Mouse (Mus musculus) heart, embryonic 14.5 days (tissue): ENCODE results near the gene Hmx3. TPM values are rescaled to one million over a fixed set of nuclear protein-coding genes. Genes with fewer than 3 reads are reported as not detected.

Source experiments
- ATAC-seq: fragments of 200-750 bp; cut with Nextera tagmentation; 2 replicates; pipeline ENCODE4 v1.8.0; 2017; ENCODE audit warnings: low read depth, moderate TSS enrichment; ENCODE audit not compliant: insufficient number of reproducible peaks, insufficient read depth, low FRiP score
- H3K27ac ChIP-seq, 2 experiments: fragments of 200-500 bp in 1 of 2; fragments of 300-500 bp in 1 of 2; sonication (generic) in 1 of 2; replicated peaks in 1 of 2; 2 replicates each; pipeline ENCODE4 v1.5.1; 2012 to 2014; ENCODE audit warnings: low read depth in 2 of 2, low read length in 2 of 2, control low read depth in 1 of 2, mild to moderate bottlenecking in 1 of 2, mixed read lengths in 1 of 2; ENCODE audit not compliant: control insufficient read depth in 1 of 2, insufficient read depth in 1 of 2
- H3K27me3 ChIP-seq: fragments of 300-500 bp; sonication (generic); 2 replicates; pipeline ENCODE4 v1.6.1; 2014; ENCODE audit warnings: mild to moderate bottlenecking, low read length, control low read depth; ENCODE audit not compliant: control insufficient read depth, insufficient read depth
- H3K36me3 ChIP-seq: fragments of 300-500 bp; sonication (generic); 2 replicates; pipeline ENCODE4 v1.6.1; 2014; ENCODE audit warnings: mild to moderate bottlenecking, control low read depth, low read length, mixed read lengths; ENCODE audit not compliant: control insufficient read depth, insufficient read depth
- H3K4me1 ChIP-seq, 2 experiments: fragments of 200-500 bp in 1 of 2; fragments of 300-500 bp in 1 of 2; sonication (generic) in 1 of 2; 2 replicates each; pipeline ENCODE4 v1.6.1; 2012 to 2014; ENCODE audit warnings: low read length in 2 of 2, control low read depth in 1 of 2, mixed read lengths in 1 of 2; ENCODE audit not compliant: control insufficient read depth in 2 of 2, insufficient read depth in 2 of 2
- H3K4me2 ChIP-seq: fragments of 300-500 bp; sonication (generic); 2 replicates; pipeline ENCODE4 v1.6.1; 2014; ENCODE audit warnings: mild to moderate bottlenecking, low read length
- H3K4me3 ChIP-seq, 2 experiments: fragments of 200-500 bp in 1 of 2; fragments of 300-500 bp in 1 of 2; sonication (generic) in 1 of 2; 2 replicates each; pipeline ENCODE4 v1.5.1; 2012 to 2014; ENCODE audit warnings: low read length in 2 of 2, mild to moderate bottlenecking in 2 of 2, control low read depth in 1 of 2, low read depth in 1 of 2, moderate library complexity in 1 of 2; ENCODE audit not compliant: control insufficient read depth in 1 of 2, insufficient read depth in 1 of 2
- H3K9ac ChIP-seq: fragments of 300-500 bp; sonication (generic); 2 replicates; pipeline ENCODE4 v1.6.1; 2014; ENCODE audit warnings: mild to moderate bottlenecking, low read length
- H3K9me3 ChIP-seq: fragments of 300-500 bp; sonication (generic); 2 replicates; pipeline ENCODE4 v1.6.1; 2016; ENCODE audit warnings: low read length, control low read depth; ENCODE audit not compliant: control insufficient read depth
- WGBS: fragments of 180-500 bp; shearing (Covaris S2); extraction: QIAGEN DNeasy Blood & Tissue Kit; methylation state at CpG from one replicate; pipeline ENCODE4 v1.1.7; 2014; 5-methylcytosine and 5-hydroxymethylcytosine counted together
- polyA plus RNA-seq: library from polyadenylated mRNA; unstranded; fragments of >200 nt; fragmentation: Nextera tagmentation; extraction: Ambion mirVana; gene quantifications from 2 replicates; pipeline ENCODE4 v1.2.1, GENCODE M21; 2014

Gene Hmx3
- polyA plus RNA-seq, 1 experiment from 2014 or later: 0.14 TPM

GRCm38 (mm10) chr7:131552781-131553180, 10.1 kb downstream of the Hmx3 start:
- H3K9ac ChIP-seq: no peak overlapping the region
- no peak overlapping the region for H3K4me3 ChIP-seq
- peaks cover 98% of the 10 kb centered on the region for H3K27me3 ChIP-seq
- no peak overlapping the region for H3K27ac ChIP-seq
- ATAC-seq: no peak
- no peak overlapping the region for H3K4me2 ChIP-seq
- peaks cover 4 to 17% of the 10 kb centered on the region in 2 experiments; a peak in 3 of 4 replicates for H3K4me1 ChIP-seq
- H3K9me3 ChIP-seq: no peaks in the 10 kb centered on the region
- 5% methylated on average over 5 of the region's 5 CpGs for WGBS
- H3K36me3 ChIP-seq: no peaks in the 10 kb centered on the region

DNA sequence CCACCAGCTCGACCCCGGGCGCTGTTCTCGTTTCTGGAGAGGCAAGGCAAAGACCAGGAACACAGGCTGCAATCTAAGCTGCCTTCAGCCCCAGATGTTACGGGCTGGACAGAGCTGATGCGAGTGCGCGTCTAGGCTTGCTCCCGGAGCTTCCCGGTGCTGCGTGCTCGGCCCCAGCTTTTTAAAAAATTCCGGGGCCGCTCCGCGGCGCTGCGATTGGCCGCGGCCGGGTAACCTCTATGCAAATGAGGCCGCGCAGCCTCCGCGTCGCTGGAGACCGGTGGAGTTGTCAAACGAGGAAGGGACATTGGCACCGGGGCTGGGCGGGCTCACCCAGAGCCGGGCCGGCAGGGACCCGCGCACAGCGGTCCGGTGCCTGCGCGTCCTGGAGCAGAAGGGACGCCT, 11.1 kb downstream of the Hmx3 start:
- no peak overlapping the region for H3K27ac ChIP-seq
- ATAC-seq: peak; percentile 32; the same call in 1 of the 2 replicates
- no peaks in the 10 kb centered on the region for H3K36me3 ChIP-seq
- under 1% methylated on average over 38 of the region's 39 CpGs for WGBS
- H3K27me3 ChIP-seq: peaks cover 98% of the 10 kb centered on the region
- H3K4me3 ChIP-seq: peak overlapping the region; percentile 0 to 37; a peak in 2 of 4 replicates
- no peaks in the 10 kb centered on the region for H3K9me3 ChIP-seq
- H3K9ac ChIP-seq: no peak overlapping the region
- H3K4me2 ChIP-seq: peak overlapping the region; percentile 65
- peaks cover 4 to 17% of the 10 kb centered on the region in 2 experiments; a peak in 3 of 4 replicates for H3K4me1 ChIP-seq

GRCm38 (mm10) chr7:131554341-131555180, 11.9 kb downstream of the Hmx3 start:
- Histone ChIP-seq H3K4me2 (peak overlapping the region; percentile 65), H3K27me3 (peaks cover 98% of the 10 kb centered on the region), H3K4me3 (peak overlapping the region; percentile 3 to 37; a peak in 3 of 4 replicates), H3K4me1 (peaks cover 4 to 17% of the 10 kb centered on the region in 2 experiments; a peak in 3 of 4 replicates), H3K36me3 (no peaks in the 10 kb centered on the region), H3K9me3 (no peaks in the 10 kb centered on the region), H3K9ac (no peak overlapping the region), H3K27ac (no peak overlapping the region)
- WGBS: 1% methylated on average over 45 of the region's 45 CpGs
- ATAC-seq: no peak

DNA sequence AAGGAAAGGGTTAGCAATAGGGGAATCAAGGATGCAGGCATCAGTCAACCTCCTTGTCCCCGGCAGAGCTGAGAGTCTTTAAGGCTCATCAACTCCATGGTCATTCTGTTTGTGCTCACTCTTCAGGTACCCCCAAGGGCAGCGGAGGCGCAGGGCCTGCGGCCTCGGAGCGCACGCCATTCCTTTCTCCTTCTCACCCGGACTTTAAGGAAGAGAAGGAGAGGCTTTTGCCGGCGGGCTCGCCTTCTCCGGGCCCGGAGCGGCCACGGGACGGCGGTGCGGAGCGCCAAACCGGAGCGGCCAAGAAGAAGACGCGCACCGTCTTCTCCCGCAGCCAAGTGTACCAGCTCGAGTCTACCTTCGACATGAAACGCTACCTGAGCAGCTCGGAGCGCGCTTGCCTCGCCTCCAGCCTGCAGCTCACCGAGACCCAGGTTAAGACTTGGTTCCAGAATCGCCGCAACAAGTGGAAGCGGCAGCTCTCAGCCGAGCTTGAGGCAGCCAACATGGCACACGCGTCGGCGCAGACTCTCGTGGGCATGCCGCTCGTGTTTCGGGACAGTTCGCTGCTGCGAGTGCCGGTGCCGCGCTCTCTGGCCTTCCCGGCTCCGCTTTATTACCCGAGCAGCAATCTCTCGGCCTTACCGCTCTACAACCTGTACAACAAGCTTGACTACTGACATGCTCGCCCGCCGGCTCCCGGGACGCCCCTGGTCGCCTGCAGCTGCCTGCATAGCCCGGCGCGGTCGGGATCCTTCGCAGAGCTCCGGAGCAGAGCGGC, 12.8 kb downstream of the Hmx3 start:
- Histone ChIP-seq H3K4me3 (peak overlapping the region in 1 of 2 experiments; percentile 7; a peak in 2 of 4 replicates), H3K27me3 (peaks cover 90% of the 10 kb centered on the region), H3K4me2 (peak overlapping the region; percentile 52), H3K9ac (no peak overlapping the region), H3K9me3 (no peaks in the 10 kb centered on the region), H3K4me1 (peaks cover 4 to 17% of the 10 kb centered on the region in 2 experiments; a peak in 3 of 4 replicates), H3K36me3 (no peaks in the 10 kb centered on the region), H3K27ac (no peak overlapping the region)
- 1% methylated on average over 67 of the region's 68 CpGs for WGBS
- no peak for ATAC-seq

DNA sequence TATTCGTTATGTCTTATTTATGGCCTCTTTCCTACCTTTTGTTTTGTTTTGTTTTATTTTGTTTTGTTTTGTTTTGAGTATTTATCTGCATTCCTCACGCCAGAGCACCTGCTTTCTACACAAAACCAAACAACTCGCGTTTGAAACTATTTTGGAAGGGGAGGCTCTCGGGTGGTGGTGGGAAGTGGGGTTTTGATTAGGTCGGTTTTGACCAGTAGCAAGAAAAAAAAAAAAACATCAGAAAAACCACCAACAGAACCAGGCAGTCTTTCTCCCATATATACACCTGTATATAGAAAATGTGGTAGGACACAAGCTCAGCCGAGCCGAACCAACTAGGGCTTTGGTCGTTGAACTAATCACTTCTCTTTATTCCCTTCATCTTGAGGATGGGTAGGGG, 13.4 kb downstream of the Hmx3 start:
- no peak overlapping the region for H3K9ac ChIP-seq
- H3K27ac ChIP-seq: no peak overlapping the region
- peaks cover 4 to 21% of the 10 kb centered on the region in 2 experiments; a peak in 3 of 4 replicates for H3K4me1 ChIP-seq
- no peak overlapping the region for H3K4me2 ChIP-seq
- peak overlapping the region in 1 of 2 experiments; percentile 7; a peak in 1 of 4 replicates for H3K4me3 ChIP-seq
- H3K27me3 ChIP-seq: peaks cover 84% of the 10 kb centered on the region
- no peaks in the 10 kb centered on the region for H3K9me3 ChIP-seq
- H3K36me3 ChIP-seq: no peaks in the 10 kb centered on the region
- under 1% methylated on average over 9 of the region's 9 CpGs for WGBS
- no peak for ATAC-seq

GRCm38 (mm10) chr7:131556541-131557271, 14.0 kb downstream of the Hmx3 start:
- Histone ChIP-seq H3K4me2 (peak overlapping the region; percentile 8; the same call in 1 of the 2 replicates), H3K27ac (no peak overlapping the region), H3K9ac (no peak overlapping the region), H3K4me1 (peaks cover 4 to 24% of the 10 kb centered on the region in 2 experiments; a peak in 3 of 4 replicates), H3K9me3 (no peaks in the 10 kb centered on the region), H3K4me3 (no peak overlapping the region; a peak in 1 of 4 replicates), H3K36me3 (peaks cover under 1% of the 10 kb centered on the region), H3K27me3 (peaks cover 78% of the 10 kb centered on the region)
- no peak for ATAC-seq
- WGBS: under 1% methylated on average over 37 of the region's 37 CpGs

- ATAC-seq: no peak
- Histone ChIP-seq H3K27ac (no peak overlapping the region), H3K4me3 (no peak overlapping the region), H3K4me2 (no peak overlapping the region), H3K36me3 (peaks cover 11% of the 10 kb centered on the region), H3K27me3 (peaks cover 68% of the 10 kb centered on the region), H3K9ac (no peak overlapping the region), H3K9me3 (no peaks in the 10 kb centered on the region), H3K4me1 (peaks cover 4 to 27% of the 10 kb centered on the region in 2 experiments; a peak in 3 of 4 replicates)
- 44% methylated on average over 2 of the region's 2 CpGs for WGBS
These were observed 15.1 kb downstream of the Hmx3 start for GRCm38 (mm10) chr7:131557751-131558150.
